In the genomic region with DNA sequence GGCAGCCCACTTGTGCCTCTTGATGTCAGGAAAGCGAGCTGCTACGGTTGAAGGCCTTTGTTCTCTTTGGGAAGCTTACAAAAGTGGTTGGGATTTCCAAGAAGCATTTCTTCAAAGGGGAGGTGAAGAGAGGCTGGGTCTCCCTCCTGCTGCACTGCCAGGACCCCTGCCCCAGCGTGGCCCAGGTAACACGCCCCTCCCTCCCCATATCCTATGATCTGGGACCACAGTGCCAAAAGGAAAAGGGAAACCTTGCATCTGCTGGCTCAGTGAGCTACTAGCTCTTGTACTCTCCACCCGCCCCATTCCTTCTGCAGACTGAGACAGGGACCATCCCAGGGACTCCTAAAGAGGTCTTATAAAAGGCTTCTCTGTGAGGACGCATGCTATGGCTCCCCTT, we compare ENCODE assay signal across 26 mouse cellular contexts. TPM values are rescaled to one million over a fixed set of nuclear protein-coding genes. Genes with fewer than 3 reads are reported as not detected.
"Had no signal": no experiment of that assay in that cellular context is flagged by ENCODE, and none has a peak within 500 bp of the region (broad histone marks: within the 10 kb centered on the region; RNA-seq: fewer than 3 reads in every experiment).

No protein-coding gene starts in this region.

- H3K27ac ChIP-seq: embryonic facial prominence, embryonic 10.5 days; embryonic facial prominence, embryonic 12.5 days; embryonic facial prominence, embryonic 13.5 days; embryonic facial prominence, embryonic 15.5 days; forebrain, embryonic 10.5 days; forebrain, embryonic 12.5 days; forebrain, embryonic 13.5 days; forebrain, embryonic 15.5 days; gastrocnemius, adult 2 months; heart, adult 2 months had no signal

- H3K4me1 ChIP-seq: embryonic facial prominence, embryonic 10.5 days; embryonic facial prominence, embryonic 12.5 days; embryonic facial prominence, embryonic 13.5 days; forebrain, embryonic 10.5 days; forebrain, embryonic 12.5 days; forebrain, embryonic 13.5 days; forebrain, embryonic 15.5 days had no signal

- DNase-seq: cerebellum, adult 2 months; cerebellum, adult 8-10 months; cerebellum, postnatal 36 days; embryo, embryonic 11 days; forebrain, postnatal 0 days; gastrocnemius, adult 2 months; gastrocnemius, postnatal 10 days; gastrocnemius, postnatal 14 days; gastrocnemius, postnatal 25 days; gastrocnemius, postnatal 36 days had no signal

- H3K4me3 ChIP-seq: embryonic facial prominence, embryonic 10.5 days; embryonic facial prominence, embryonic 12.5 days; embryonic facial prominence, embryonic 13.5 days; embryonic facial prominence, embryonic 15.5 days; erythroblast, embryonic 14.5 days; forebrain, embryonic 10.5 days; forebrain, embryonic 12.5 days; forebrain, embryonic 13.5 days; forebrain, embryonic 15.5 days; gastrocnemius, adult 2 months; heart, adult 2 months had no signal

- H3K27me3 ChIP-seq: embryonic facial prominence, embryonic 12.5 days; embryonic facial prominence, embryonic 13.5 days; embryonic facial prominence, embryonic 15.5 days; forebrain, embryonic 12.5 days; forebrain, embryonic 13.5 days; forebrain, embryonic 15.5 days had no signal

RNA-seq across cellular contexts. Expression of a gene that starts 19.8 kb away (rescaled TPM):
- polyA plus RNA-seq: embryonic facial prominence, embryonic 10.5 days; embryonic facial prominence, embryonic 11.5 days; embryonic facial prominence, embryonic 12.5 days; embryonic facial prominence, embryonic 13.5 days; erythroblast, embryonic 14.5 days; forebrain, embryonic 10.5 days; forebrain, embryonic 11.5 days; forebrain, embryonic 12.5 days; forebrain, embryonic 14.5 days; gonadal fat pad, adult 2 months; heart, adult 2 months had no signal

RNA-seq across cellular contexts. Expression of a gene that starts 30.9 kb away (rescaled TPM):
- polyA plus RNA-seq: cortical plate, adult 2 months; erythroblast, embryonic 14.5 days had no signal

RNA-seq across cellular contexts. Expression of a gene that starts 45.9 kb away (rescaled TPM):
- polyA plus RNA-seq: cerebellum, adult 2 months; embryonic facial prominence, embryonic 10.5 days; embryonic facial prominence, embryonic 11.5 days; embryonic facial prominence, embryonic 12.5 days; embryonic facial prominence, embryonic 13.5 days; erythroblast, embryonic 14.5 days; forebrain, embryonic 11.5 days; forebrain, embryonic 12.5 days; forebrain, embryonic 13.5 days; forebrain, embryonic 14.5 days; forebrain, embryonic 15.5 days; forebrain, embryonic 16.5 days; forebrain, postnatal 0 days; heart, adult 2 months had no signal
